Mouse (Mus musculus) monocyte, adult 2 months (primary cell): ENCODE measurements around the gene Manbal.

Experiments
- DNase-seq, 2 experiments: peaks; one replicate each; pipeline ENCODE4 v3.0.0; 2022; ENCODE audit warnings: low spot score in 2 of 2, low read depth in 1 of 2

Manbal gene

DNA sequence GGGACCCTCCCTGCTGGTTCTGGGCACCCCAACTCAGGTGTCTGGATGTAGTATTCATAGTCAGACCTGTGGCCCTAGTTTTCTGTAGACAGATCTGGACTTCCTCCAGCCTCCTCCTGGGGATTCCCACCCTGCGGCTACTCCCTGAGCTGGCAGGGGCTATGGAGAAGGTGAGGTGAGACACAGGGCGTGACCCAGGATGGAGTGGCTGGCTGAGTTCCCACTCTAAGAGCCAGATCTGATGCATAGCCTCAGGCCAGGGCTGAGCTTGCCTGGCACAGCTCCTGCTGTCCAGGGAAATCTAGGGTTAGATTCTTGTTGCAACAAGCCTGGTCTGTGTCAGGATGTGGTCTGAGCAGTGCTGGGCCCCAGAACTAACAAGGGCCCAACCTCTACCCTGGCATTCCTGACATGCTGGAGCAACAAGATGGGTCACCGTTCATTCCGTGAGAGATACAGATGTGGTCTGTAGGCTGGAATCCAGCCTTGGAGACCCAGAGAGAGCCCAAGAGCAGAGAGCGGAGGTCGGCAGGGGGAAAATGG, 43.8 kb downstream of the Manbal start:
- DNase-seq, result no peak

DNA sequence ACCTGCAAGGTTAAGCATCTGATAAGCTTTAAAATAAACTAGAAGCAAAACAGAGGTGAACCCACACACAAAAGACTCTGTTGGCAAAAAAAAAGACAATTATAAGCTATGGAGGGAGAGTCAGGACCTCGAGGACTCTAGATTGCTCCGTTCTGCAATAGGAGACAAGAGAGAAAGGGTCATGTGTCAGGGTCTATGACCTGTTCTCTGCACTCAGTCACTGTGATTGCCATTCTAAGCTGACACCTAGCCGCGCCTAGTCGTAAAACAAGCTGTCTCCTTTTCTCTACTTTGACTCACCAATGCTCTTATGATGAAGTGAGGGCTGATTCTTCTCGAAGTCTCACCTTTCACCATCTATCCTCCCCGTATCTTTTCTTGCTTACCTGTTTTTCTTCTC, 45.1 kb downstream of the Manbal start:
- DNase-seq, result no peak

DNA sequence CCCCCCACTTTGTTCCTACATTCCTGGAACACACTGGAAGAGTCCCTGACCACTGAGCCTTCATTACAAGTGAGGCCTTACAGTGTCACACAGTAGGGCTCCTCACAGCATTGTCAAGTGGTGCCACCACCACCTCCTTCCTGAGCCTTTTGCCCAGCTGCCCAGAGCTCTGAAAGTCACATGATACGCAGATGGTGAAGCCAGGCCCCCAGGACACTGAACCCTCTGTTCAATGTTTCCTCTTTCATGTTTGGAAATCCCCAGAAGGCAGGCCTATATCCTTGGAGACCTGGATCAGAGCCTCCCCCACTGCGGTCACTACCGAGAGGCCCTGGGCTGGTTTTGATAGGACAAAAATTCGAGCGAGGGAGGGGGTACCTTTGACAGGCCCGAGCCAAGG, 49.8 kb downstream of the Manbal start:
- no peak for DNase-seq

DNA sequence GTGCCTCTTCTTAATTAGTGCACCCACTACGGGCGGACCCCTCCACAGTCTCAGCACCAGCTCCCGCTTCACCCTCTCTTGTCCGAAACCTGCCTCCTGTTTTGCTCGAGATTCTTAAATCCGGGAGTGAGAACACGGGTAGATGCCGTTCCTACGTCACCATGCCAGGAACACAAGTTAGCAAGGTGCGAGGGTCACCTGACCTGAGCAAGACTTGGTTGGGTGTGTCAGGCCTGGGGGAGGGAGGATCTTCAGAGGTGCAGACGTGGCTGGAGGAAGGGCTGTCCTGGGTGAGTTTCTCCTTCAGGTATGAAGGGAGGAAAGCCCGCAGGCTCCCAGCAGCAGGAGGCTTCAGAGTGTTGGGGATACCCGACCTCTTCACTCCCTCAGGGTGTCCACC, 50.8 kb downstream of the Manbal start, which contains the start of gene Src:
Gene Src (plus strand): TSS at position 239 of the 400 bp plus-strand sequence.
- DNase-seq, result no peak

DNA sequence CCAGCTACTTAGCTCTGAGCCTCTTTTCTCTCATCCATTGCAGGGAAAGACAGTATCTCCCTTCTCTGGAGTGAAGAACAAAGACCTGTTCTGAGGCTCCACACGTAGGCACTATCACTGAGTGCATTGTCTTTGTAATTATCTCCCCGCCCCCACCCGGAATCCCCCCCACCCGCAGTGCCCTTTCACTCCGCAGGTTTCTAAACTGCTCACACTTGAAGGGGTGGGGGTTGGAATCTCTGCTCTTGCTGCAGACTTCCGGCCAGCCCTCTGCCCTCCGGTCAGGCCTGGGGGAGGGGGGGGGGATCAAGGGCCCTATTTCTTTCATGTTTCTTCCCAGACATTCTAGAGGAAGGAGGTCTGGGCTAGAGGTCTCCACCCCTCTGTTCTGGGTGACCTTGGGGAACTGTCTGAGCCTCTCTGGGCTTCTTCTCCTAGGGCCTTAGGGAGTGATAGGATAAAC, 51.2 kb downstream of the Manbal start:
- DNase-seq, result no peak

DNA sequence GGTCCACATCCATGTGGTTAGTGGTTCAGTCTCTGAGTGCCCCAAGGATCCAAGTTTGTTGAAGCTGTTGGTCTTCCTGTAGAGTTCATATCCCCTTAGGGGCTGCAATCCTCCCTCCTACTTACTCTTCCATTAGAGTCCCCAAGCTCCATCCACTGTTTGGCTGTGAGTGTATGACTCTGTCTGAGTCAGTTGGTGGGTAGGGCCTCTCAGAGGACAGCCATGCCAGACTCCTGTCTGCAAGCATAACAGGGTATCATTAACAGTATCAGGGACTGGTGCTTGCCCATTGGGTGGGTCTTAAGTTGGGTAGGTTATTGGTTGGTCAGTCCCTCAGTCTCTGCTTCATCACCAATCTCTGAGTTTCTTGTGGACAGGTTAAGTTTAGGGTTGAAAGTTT, 52.1 kb downstream of the Manbal start:
- no peak for DNase-seq

DNA sequence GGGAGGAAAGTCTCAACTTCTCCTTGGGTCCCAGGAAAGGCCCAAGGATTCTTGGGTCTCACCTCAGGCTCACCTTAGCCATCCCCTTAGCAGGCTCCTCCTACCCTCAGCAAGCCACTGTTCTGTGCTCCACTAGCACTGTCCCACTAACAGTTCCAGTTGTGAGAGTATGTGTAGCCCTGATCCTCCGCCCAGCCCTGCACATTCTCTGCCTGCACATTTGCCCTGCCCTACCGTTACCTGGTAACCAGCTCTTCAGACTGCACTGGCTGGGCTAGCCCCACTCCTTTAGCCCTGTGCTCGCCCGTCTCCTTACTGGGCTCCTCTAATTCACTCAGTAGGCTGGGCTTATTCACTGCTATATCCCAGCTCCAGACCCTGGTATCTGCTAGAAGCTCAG, 53.0 kb downstream of the Manbal start:
- no peak for DNase-seq

DNA sequence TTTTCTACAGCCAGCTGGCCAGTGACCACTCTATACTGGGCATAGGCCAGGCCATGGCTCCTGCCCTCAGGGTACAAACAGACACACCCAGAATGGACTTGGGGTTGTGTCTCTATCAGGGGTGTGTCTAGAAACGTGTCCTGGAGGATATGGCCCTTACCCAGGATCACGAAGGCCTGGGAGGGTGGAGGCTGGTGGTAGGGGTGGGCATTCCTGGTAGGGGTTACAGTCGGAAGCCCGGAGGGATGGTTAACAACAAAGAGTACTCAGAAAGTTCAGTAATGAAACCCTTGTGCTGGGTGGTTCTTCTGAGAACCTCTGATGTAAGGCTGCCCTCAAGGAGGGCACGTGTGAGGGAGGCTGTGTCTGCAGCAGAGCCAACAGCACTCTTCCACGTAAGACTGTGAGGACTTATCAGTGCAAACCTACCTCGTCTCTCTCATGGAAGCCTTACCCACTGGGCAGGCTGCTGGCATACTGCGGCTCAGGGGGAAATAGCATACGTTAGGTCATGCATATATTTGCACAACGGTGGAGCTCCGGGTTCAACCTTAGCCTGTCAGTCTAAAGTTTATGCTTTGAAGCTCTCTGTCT, 54.8 kb downstream of the Manbal start:
- DNase-seq, result no peak

DNA sequence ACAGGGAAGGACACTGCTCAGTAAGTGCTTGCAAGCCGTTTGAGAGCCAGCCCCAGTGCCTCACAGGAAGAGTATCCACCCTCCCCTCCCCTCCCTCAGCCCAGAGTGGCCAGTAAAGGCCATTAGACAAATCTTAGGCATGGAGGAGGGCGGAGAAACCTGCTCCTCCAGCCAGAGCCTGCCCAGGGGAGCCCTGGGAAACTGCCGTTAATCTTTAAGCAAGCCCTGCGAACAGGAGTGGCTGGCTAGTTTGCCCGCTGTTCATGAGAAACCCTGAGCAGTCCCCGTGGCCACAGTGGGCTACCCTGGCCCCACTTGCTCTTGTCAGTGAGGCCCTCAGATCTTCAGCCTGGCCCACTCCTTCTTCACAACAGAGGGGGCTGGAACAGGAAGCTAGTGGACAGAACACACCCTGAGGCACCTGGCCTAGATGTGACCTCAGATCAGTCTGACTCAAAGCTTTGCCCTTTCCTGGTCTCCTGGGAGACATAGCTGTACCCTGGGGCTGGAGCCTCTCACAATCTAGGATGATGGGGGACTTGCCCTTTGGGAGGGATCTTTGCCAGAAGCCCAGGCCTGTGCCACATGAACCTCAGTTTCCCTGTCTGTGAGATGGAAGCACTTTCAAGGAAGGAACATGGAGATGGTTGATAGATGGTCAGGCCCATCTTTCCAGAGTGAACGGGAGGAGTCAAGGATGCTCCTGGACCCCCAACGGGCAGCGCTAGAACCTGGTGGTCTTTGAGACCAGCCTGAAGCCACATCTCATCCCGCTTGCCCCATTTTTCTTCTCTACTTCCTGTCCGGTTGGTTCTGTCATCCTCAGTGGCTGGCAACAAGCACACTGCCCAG, 55.7 kb downstream of the Manbal start:
- no peak for DNase-seq

DNA sequence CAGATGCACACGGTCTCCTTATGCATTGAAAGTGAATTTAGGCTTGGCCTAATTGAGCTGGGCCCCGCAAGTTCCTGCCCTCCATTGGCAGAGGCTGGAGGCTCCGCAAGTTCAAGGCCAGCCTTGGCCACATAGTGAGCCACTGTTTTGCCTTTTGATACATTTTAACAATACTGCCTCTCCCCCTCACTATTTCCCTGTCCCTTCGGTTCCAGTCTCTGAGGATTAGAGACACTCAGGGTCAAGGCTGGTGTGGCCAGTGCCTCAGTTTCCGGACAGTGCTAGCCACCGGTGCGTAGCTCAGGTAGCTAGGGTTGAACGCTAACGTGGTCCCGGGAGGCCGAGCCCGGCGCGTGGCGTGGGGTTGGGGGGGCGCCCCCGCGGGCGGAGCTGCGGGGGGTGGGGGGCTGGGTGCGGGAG, 56.3 kb downstream of the Manbal start:
- DNase-seq, result no peak

DNA sequence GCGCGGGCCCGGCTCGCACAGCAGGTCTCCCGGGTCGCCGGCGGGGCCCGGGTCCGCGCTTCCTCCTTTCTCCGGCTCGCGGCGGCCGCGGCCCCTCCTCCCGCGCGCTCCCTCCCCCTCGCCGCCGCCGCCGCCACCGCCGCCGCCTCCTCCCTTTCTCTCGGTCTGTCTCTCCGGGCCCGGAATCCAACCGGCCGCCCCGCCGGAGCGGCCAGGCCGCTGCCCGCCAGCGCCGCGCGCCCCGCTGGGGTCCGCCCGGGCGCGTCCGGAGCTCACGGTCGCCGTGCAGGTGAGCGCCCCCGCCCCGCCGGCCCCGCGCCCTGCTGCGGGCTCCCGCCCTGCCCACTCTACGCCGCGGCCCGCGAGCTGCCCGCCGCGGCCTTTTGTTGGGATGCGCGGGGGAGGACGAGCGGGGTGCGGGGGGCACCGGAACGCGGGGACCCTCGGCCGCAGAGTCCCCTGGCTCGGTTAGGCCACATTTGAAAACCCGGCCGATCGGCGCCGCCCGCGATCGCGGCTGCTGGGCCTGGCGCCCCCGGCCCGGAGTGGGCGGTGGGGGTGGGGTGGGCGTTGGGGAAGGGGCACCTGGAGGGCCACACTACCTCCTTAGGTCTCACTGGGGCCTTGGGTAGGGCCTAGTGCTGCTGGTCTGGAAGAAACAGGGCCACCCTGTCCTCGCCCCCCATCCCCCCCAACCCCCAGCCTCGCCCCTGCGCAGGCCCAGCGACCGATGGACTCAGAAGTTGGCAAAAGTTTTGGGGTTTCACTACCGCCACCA, 56.9 kb downstream of the Manbal start:
- no peak for DNase-seq

DNA sequence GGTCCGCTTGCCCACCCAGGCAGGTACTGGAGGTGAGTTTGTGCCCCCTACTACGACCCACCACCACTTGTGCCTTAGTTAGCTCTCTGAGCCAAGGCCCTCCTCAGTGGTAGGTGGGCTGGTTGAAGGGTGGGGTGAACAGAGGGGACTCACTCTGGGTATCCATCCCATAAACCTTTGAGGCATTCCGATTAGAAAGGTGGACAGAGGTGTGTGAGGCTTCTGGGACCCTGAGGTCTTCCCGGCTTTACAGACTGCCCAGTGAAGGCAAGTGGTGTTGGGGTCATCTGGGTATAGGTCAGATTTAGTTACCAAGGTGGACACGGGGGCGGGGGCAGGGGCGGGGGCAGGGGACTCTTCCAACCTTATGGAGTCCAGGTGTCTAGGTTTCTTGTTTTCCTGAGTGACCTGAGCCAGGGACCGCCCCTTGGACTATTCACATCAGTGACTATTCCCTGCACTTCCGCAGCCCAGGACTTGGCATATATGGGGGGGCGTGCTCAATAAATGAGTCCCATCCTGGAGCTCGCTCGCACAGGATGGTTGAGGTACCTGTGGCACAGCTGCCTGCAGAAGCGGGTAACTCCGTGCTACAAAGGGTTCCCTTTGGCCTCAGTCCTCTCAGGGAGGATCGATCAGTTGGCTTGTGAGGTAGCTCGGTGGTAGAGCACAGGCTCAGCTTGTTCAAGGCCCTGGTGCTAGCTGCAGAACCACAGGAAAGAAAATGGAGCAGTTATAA, 57.7 kb downstream of the Manbal start:
- no peak for DNase-seq

DNA sequence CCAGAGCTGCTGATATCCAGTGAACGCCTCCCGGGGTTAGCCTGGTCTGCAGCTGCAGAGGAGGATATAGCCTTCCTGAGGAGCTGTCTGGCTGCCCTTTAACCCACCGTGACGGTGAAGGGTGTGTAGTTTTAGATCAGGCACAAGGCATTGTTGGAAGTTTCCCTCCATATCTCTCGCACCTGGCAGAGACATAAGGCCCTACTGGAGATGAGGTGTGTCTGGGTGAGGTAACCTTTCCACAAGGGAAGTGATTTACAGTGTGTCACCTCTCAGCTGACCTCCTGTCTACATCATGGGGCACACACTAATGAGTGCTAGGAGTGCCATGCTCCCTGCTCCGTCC, 58.2 kb downstream of the Manbal start:
- DNase-seq, result no peak

DNA sequence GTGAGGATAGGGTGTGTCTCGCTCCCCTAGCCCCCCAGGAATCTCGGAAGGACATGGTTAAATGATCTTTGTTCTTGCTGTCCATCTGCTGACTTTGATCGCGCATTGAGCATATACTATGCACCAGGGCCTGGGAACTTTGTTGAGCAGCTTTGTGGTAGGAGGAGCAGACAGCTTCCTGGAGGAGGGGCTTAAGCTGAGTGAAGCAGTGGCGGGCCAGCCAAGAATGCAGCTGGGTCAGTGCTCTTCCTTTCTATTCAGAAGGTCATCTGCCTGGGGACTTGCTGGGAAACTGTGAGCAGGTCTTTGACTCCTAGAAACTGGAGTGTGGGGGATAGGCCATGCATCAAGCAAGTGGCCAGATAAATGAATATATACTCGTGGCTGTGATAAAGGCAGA, 58.8 kb downstream of the Manbal start:
- no peak for DNase-seq

DNA sequence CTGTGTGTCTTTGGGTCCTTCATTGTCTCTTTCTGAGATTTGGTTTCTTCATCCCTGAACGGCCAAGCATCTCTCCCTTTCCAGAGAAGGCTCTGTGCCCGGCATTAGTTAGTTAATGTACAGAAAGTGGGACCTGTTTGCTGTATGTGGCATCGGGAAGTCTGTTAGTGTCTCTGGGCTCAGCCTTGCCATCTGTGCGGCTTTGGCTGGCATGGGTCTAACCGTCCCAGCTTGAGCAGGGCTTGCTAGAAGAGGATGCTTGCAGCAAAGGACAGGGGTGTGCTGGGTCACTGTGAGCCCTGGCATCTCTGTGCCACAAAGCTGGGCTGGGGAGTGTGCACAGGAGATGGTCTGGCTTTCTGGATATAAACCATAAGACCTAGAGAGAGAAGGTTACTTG, 59.8 kb downstream of the Manbal start:
- no peak for DNase-seq

DNA sequence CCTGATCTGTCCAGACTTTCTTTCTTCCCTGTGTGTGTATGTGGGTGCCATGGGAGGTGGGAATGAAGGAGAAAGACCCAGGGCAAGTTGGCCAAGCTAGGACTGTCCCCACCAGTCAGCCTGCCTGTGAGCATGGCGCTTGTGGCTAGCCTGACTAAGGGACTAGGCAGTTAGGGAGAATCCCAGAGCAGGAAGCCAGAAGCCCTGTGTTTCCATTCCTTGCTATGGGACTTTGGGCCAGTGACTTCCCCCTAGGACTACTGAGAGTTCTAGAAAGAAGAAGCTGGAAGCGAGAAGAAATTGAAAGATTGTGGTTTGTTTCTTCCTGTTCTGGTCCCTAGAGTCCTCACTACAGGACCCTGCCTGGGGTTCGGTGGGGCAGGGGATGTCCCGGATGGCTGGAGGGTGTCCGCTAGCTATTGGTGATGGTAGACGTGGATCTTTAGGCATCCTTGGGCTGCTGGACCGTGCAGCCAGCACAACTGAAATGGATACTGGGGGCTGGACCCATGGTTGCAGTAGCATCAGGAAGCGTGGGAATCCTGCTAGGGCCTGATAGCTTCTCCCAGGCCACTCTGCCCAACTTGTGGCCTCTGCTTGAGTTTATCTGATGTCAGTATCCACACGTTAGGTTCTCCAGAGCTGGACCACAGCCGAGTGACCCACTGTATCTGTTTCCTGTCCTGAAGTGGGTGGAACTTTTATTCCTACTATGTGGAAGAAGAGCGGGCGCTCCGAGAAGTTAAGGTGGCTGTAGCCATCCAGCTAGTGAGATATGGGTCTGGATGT, 61.2 kb downstream of the Manbal start:
- DNase-seq, result no peak

DNA sequence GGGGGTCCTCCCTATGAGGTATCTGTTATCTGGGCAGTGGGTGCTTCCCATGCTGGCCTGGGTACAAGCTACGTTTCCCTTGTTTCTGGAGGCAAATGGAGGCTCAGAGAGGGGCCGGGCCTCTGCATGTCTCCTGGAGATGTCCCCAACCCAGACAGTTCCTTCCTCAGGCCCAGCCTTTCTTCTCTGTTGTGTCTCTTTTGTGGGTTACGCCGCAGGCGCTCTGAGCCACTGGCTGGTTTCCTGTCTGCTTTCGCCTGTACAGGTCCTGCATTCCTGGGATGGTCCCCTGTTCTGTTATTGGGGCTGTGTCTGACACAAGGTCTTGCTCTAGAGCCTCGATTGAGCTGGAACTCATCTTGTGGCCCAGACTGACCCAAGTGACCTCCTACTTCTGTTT, 62.3 kb downstream of the Manbal start:
- DNase-seq, result no peak

DNA sequence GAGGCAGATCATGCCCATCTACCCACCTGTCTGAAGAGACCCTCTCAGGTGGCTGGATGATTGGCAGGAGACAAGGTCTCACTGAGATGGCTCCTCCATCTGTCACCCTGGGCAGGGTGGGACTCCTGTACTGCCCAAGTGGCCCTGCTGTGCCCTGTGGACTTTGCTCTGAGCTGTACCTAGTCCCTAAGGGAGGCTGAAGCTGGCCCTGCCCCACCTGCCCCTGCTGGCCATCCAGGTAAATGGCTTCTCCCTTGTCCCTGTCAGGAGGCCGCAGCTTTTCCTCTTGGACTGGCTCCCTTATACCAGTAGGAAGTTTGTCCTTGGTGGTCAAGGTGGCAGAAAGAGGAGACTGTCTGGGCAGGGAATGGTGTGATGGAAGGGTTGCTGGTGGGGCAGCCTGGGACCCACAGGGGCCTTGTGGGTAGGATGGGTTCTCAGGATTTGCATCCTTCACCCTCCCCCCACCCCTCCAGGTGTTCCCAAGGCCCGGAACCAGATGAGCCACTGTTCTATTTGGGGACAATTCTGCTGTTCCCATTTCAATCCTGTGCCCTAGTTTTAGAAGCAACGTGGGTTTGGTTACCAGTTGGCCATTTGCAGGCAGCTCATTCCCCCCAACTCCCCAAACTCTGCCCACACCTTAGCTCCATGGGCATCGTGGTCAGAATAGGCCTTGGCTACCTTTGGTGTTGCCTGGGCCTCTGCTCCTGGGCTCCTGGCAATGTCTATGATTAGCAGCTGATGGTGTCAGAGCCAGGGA, 63.5 kb downstream of the Manbal start:
- DNase-seq, result no peak

DNA sequence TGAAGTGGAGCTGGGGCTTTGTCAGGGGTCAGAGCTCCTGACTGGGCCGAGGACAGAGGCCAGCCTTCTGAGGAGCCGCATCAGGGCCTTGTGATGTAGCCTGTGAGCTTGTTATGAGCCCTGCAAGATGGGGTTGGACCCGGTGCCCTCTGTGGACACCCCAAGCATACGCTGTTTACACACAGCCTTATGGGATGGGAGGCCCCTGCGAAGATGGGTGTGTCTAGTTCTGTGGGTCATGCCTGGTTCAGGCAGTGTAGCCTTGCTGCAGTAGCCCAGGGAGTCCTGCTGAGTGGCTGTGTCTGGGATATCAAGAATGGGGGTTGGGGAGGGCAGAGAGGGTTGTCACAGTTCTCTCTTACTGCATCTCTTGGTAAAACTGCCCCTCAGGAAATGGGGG, 64.5 kb downstream of the Manbal start:
- DNase-seq, result no peak

DNA sequence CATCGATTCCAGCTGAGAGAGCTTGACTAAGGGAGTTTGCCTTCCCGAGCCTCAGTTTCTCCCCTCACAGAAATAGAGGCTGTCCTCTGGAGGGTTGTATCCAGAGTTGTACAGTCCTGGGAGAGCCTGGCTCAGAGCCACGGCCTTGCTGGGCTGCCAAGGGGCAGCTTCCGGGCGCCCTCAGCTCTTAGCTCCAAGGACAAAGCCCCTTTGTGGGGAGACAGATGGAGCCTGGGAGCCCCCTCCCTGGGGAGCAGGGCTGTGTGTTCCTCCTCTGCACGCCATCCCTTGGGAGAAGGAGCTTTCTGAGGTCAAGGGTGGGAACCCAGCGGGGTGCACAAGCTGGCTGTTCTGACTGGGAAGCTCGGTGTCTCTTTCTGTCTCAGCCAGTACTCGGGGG, 65.1 kb downstream of the Manbal start:
- no peak for DNase-seq
